Mouse (Mus musculus): ENCODE results near the gene Tax1bp1.

The Tax1bp1 gene

DNA sequence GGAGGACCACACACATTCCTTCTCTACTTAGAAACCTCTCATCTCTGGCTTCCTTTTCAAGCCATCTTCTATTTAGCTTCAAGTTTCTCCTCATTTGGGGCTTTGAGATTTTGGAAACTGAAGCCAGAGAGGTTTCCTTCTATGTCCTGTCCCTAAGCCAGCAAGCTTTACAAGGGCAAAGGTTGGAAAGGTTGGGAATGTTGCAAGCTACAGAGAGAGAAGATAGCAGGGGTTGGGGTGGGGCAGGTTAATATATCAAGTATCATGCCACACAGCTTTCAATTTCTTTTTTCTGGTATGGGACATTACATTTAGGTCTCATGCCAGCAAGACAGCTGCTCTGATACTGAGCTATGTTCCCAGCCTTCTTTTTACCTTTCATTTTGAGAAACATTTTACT is 8.2 kb upstream of the Tax1bp1 start:
- DNase-seq (ENCODE audit: low read depth): no peak

- DNase-seq (ENCODE audit: low read depth): no peak
These were observed 5.7 kb upstream of the Tax1bp1 start for GRCm38 (mm10) chr6:52707815-52708214.

DNA sequence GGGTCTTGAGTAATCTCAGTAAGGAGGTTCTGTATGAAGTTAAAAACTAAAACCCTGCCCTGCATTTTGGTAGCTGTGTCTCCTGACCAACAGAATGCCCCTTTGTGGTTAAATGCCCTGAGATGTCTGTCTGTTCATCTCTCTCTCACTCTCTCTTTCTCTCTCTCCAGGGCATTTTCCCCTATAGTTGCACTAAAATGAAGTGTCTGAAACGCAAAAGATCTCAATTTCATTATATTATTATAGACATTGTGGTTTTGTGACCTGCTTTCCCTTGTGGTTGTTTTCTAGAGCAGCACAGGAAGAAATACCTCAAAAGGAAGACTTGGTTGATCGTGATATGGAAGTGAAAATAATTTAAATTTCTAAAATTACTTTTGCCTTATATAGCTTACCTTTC is 966 bp upstream of the Tax1bp1 start:
- DNase-seq (ENCODE audit: low read depth): peak; percentile 39

GRCm38 (mm10) chr6:52713897-52714509 is 474 bp downstream of the Tax1bp1 start:
- DNase-seq (ENCODE audit: low read depth): peak; percentile 95

DNA sequence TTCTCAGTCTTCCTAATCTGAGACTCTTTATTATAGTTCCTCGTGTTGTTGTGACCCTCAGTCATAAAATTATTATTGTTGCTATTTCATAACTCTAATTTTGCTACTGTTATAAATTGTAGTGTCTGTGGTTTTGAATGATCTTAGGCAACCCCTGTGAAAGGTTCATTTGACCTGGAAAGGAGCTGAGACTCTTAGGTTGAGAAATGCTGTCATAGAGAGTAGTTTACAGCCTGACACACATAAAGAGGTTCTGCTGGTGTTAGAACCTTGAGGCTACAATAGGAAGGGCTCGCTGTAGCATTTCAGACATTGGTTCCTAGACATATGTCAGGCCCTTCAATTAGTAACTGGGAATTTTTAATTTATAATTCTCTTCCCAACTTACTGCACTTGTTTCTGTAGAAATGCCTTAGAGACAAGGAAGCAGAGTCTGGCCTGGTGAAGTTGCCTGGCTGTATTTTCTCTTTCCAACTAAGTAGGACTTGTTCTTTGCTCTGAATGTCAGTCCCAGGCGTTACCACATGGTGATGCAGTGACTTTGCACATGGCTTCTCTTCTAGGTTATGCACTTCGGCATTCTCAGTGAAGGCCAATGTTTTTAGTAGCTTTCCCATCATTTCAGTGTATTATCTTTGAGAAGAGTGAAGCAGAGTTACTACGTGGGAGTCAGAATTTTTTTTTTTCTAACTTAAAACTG is 4.1 kb downstream of the Tax1bp1 start:
- no peak for DNase-seq (ENCODE audit: low read depth)

- DNase-seq (ENCODE audit: low read depth): peak; percentile 85
These were observed 11.4 kb downstream of the Tax1bp1 start for GRCm38 (mm10) chr6:52724805-52725439.

DNA sequence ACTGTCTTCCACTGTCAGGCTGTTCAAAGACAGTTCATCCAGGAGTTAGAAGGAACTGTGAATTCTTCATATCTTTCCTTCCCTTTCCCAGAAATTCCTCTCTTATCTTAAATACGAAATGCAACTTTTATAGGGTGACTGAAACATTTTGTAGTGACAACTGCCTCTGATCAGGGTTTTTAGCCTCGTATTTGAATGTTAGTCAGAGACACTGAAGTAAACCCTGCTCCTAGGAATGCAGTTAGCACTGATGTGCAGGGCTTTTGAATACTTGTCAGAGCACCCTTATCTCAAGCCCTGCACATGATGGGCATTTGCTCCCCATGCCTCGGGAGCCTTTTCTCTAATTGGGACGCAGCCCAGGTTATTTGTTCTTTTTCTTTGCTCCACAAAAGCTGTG is 16.8 kb downstream of the Tax1bp1 start:
- no peak for DNase-seq (ENCODE audit: low read depth)

- DNase-seq (ENCODE audit: low read depth): no peak
These were observed 21.1 kb downstream of the Tax1bp1 start for GRCm38 (mm10) chr6:52734630-52735029.

DNA sequence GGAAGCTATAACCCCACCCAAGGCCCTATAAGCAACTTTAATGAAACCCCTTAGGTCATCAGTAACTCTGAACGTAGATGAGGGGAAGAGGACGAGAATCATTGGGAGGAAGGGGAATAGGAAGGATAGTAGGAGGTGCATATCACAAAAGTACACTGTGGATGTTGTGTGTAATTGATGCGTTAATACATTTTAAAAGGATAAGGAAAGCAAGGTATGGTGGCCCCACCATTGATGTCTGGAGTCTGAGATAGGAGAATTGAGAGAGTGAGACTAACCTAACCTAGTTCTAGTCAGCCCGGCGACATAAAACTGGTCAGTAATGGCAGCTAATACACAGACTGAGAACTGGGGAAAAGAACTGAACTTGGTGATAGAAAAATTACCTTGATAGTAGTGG is 39.3 kb downstream of the Tax1bp1 start:
- DNase-seq (ENCODE audit: low read depth): no peak

DNA sequence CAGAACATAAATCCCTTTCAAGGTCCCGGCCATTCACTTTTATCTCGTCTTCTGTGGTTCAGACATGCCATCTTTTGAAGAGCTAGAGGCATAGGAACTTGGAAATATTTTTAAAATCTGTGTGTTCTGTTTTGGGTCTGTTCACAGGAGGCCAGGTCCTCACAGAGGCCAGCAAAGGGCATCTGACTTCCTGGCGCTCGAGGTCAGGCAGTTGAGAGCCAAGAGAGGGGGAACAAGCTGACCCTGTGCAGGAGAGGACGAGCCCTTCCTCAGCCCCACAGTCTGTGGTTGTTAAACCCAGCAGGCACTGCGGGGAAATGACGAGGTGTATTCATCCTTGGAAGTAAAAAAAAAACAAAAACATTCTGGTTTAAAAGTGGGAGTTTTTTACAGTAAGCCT is 51.7 kb downstream of the Tax1bp1 start:
- no peak for DNase-seq (ENCODE audit: low read depth)

- DNase-seq (ENCODE audit: low read depth): no peak
These were observed 57.3 kb downstream of the Tax1bp1 start for GRCm38 (mm10) chr6:52770789-52771188.

DNA sequence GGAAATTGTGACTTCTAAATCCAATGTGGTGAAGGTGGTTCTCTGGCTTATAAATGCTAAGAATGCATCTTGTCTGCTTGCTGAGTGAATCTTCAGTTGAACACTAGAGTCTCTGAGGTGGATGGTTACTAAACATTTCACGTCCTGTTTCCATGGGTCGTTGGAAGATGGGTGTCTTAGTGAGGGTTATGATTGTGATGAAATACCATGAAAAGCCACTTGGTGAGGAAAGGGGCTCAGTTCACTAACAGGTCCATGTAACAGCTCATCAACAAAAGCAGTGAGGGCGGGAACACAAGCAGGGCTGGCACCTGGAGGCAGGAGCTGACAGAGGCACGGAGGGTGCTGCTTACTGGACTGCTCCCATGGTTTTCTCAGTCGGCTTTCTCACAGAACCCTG is 59.6 kb downstream of the Tax1bp1 start:
- no peak for DNase-seq (ENCODE audit: low read depth)

DNA sequence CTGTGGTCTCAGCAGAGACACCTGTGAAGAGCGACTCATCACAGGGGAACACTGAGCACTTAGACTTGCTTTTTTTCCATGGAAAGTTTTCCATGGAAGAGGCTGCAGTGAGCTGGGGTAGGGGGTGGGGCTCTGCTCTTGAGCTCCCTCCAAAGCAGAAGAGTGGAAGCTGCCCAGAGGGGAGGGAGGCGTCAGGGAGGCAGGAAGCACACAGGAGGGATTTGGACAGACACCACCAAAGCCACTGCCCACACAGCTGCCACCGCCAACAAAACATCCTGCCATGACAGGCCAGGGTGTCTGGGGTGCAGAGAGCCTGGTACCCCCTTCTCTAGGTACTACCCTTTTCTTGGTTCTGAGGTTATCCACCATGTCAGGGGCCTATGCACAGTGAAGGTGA is 61.8 kb downstream of the Tax1bp1 start:
- no peak for DNase-seq (ENCODE audit: low read depth)

- no peak for DNase-seq (ENCODE audit: low read depth)
These were observed 62.4 kb downstream of the Tax1bp1 start for GRCm38 (mm10) chr6:52775956-52776355.

- DNase-seq (ENCODE audit: low read depth): no peak
These were observed 63.5 kb downstream of the Tax1bp1 start for GRCm38 (mm10) chr6:52777034-52777433.

GRCm38 (mm10) chr6:52778523-52778922 is 65.0 kb downstream of the Tax1bp1 start:
- DNase-seq (ENCODE audit: low read depth): no peak

- no peak for DNase-seq (ENCODE audit: low read depth)
These were observed 66.0 kb downstream of the Tax1bp1 start for GRCm38 (mm10) chr6:52779546-52779945.

GRCm38 (mm10) chr6:52790316-52790715 is 76.8 kb downstream of the Tax1bp1 start:
- no peak for DNase-seq (ENCODE audit: low read depth)

DNA sequence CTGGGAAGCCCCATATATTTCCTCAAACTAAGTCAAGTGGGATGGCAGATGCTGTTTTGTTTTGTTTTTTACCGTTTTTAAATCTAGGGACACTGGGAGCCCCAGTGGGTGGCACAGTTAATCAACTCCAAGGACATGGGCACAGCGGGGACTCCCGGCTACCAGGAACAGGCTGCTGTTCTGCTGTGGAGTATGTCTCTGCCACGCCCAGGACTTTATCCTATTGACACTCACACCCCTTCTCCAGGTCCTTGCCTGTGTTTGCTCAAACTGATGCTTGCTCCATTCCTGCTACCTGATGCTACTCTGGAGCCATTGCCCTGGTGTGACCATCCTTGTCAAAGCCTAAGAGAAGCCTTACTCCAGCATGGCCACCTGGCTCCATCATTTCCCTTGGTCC is 77.3 kb downstream of the Tax1bp1 start:
- no peak for DNase-seq (ENCODE audit: low read depth)

DNA sequence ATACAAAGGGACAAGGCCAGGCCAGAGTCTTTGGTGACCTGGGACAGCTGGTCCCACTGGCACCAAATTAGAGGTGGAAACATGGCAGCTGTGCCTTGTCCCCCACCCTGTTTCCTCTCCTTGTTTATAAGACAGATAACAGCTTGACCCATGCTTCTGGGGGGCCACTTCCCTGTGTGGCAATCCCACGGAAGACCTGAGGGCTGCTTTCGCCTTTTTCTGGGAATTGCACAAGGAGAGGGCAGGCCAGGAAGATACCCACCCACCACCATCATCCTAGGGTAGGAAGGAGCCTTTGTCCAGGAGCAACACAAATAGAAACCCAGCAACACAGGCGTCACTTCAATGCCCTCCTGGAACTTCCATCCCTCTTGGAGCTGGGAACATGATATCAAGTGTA is 78.9 kb downstream of the Tax1bp1 start:
- no peak for DNase-seq (ENCODE audit: low read depth)

GRCm38 (mm10) chr6:52795029-52795841 is 81.7 kb downstream of the Tax1bp1 start:
- no peak for DNase-seq (ENCODE audit: low read depth)

GRCm38 (mm10) chr6:52796035-52796598 is 82.6 kb downstream of the Tax1bp1 start:
- no peak for DNase-seq (ENCODE audit: low read depth)

Measured in induced T-regulatory cell, adult 2 months (primary cell).